Mouse (Mus musculus) v-Abl transformed pro-B cells (cell line): Measurements from ENCODE around the gene Gtse1.

Source experiments
- in situ Hi-C, 2 experiments: fragments of 400-800 bp; cut with MboI; formaldehyde crosslinking; loops; one replicate each; pipeline ENCODE4 v1.15.1; 2025; ENCODE audit not compliant: unreplicated experiment in 2 of 2

Gtse1 gene

GRCm38 (mm10) chr15:85865913-85866312 is 6.4 kb downstream of the Gtse1 start:
- in situ Hi-C loops, result loop anchor here (5.0 to 25.0 kb wide), 3 partner anchors 149 to 454 kb away; no protein-coding TSS in a partner anchor

DNA sequence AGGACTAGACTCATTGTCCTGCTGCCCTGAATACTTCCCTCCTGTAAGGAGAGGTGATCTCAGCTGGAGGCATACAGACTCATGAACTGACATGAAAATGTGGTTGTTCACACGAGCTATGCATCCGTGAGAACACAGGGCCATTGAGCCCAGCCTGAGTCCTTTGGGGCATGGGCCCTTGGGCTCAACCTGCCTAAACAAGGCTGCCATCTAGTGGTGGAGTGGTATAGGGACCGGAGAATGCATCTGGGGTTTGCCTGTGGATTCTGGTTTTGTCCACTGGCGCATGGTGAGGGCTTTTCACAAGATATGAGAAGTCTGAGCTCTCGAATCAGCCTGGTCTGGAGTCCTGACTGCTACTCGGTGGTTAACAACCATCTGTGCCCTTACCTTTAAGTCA is 8.2 kb downstream of the Gtse1 start:
- in situ Hi-C loops, result loop anchor here (5.0 to 25.0 kb wide), 3 partner anchors 150 to 455 kb away; no protein-coding TSS in a partner anchor

DNA sequence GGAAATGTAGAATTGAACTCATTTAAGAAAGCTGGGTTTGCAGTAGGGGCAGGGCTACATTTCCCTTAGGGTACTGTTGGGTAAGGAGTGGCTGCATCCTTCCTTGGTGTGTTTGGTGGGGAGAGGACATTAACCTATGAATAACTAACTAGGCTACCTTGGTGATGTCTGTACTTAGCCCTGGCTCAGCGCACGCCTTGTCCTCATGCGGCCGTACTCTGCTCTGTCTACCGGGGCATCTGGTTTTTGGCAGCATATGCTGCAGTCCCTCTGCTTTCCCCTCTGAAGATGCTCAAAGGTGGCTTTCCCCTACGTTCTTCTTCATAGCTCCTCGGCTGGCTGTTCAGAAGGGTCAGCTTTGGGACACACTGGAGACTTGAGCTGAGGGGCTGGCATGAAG is 17.8 kb downstream of the Gtse1 start:
- in situ Hi-C loops, result loop anchor here (5.0 to 10.0 kb wide), 3 partner anchors 45 to 273 kb away; partner anchors contain the start of gene Ttc38 (in 1 of the 2)

GRCm38 (mm10) chr15:85878848-85879497 is 19.4 kb downstream of the Gtse1 start, which contains the start of gene Trmu:
Gene Trmu (plus strand): TSS chr15:85879312.
- in situ Hi-C loops, result loop anchor here (5.0 to 10.0 kb wide), 3 partner anchors 47 to 274 kb away; partner anchors contain the start of gene Ttc38 (in 1 of the 2)

GRCm38 (mm10) chr15:85879498-85879895 is 20.0 kb downstream of the Gtse1 start:
- in situ Hi-C loops, result loop anchor here (5.0 to 10.0 kb wide), 3 partner anchors 47 to 275 kb away; partner anchors contain the start of gene Ttc38 (in 1 of the 2)

- in situ Hi-C loops, result loop anchor here in 1 of 2 experiments (10.0 kb wide), 1 partner anchor 329 kb away; the partner anchor contains the start of gene Tbc1d22a
These were observed 26.1 kb downstream of the Gtse1 start for GRCm38 (mm10) chr15:85885606-85886005.

DNA sequence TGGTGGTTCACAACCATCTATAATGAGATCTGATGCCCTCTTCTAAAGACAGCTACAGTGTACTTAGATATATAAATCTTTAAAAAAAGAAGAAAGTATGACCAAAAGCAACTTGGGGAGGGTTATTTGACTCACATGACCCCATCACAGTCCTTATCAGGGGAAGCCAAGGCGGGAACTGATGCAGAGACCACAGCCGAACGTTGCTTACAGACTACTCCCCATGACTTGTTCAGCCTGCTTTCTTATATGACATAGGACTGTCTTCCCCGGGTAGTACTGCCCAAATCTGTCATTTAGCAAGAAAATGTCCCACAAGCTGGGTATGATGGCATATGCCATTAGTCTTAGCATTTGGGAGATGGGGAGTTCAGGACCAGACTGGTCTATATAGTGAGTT is 29.7 kb downstream of the Gtse1 start:
- in situ Hi-C loops, result loop anchor here in 1 of 2 experiments (10.0 kb wide), 1 partner anchor 326 kb away; the partner anchor contains the start of gene Tbc1d22a

- in situ Hi-C loops, result no loop called here
These were observed 32.4 kb downstream of the Gtse1 start for GRCm38 (mm10) chr15:85891971-85892370.

GRCm38 (mm10) chr15:85892498-85893118 is 33.1 kb downstream of the Gtse1 start:
- in situ Hi-C loops, result no loop called here

- in situ Hi-C loops, result no loop called here
These were observed 34.3 kb downstream of the Gtse1 start for GRCm38 (mm10) chr15:85893871-85894270.

- in situ Hi-C loops, result no loop called here
These were observed 36.7 kb downstream of the Gtse1 start for GRCm38 (mm10) chr15:85896284-85896683.

- in situ Hi-C loops, result no loop called here
These were observed 37.6 kb downstream of the Gtse1 start for GRCm38 (mm10) chr15:85897113-85897512.

DNA sequence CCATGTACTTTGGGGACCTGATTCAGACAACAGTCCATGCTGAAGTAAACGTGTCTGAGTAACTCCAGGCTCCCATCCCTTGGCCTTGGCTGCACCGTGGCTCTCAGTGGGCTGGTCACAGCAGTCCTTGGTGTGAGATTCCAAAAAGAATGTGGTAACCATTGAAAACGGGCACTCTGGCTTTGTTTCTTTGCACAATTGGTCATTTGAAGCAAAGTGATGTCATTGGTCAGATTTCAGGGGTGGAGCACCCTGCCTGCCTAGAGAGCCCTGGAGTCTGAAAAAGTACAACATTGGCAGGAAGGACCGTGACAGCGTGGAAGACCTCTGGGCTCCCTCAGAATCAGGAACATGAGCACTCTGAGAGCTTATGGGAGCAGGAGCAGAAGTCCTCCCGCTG is 39.9 kb downstream of the Gtse1 start:
- in situ Hi-C loops, result no loop called here

DNA sequence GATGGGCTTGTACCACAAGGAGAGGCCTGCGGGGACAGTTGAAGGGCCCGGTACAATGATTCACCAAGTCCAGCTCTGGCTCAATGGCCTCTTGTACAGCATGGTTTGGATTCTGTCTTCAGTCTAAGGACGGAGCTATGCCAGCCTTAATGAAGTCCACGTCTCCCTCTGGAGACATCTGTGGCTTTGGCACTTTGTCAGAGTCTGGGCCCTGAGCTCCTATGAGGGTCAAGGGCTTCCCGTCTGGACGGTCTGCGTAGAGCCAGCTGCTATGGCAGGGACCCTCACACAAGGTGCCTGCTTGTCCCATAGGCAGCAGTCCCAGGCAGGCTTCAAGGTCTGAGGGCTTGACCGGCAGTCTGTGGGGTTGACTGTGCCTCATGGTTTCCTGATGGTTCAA is 40.8 kb downstream of the Gtse1 start:
- in situ Hi-C loops, result no loop called here

- in situ Hi-C loops, result no loop called here
These were observed 41.3 kb downstream of the Gtse1 start for GRCm38 (mm10) chr15:85900801-85901200.

DNA sequence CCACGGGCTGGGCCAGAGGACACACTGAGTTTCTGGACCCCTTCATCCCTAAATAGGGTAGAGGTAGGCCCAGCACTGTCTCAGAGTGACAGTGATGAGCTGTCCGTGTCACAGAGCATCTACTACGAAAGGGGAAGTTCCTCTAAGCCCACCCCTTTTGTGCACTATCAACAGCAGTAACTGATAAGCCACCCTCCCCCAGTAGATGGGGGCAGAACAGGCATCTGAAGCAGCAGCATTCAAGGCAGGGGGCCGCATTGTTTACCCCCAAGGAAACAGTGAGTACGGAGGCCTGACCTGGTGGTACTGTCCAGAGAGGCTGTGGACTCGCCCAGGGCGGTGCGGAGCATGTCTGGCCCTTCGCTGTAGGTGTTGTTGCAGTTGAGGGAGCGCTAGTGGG is 43.0 kb downstream of the Gtse1 start:
- in situ Hi-C loops, result no loop called here

DNA sequence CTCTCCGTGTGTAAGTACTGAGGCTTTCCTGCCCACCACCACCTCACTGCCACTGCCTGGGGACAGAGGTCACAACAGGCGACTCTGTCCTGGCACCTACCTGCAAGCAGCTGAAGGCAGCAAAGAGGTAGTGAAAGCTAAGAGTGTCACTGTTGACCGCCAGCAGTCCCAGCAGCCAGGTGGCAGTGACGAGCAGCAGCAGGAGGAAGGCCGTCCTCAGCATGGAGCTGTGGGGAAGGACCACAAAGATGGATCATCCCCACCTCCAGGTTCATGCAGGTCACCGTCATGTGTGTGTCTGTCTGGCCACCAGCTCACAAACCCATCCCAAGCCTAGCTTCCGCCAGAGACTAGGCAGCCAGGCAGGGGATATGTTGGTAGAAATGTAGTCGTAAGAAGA is 44.3 kb downstream of the Gtse1 start:
- in situ Hi-C loops, result no loop called here

DNA sequence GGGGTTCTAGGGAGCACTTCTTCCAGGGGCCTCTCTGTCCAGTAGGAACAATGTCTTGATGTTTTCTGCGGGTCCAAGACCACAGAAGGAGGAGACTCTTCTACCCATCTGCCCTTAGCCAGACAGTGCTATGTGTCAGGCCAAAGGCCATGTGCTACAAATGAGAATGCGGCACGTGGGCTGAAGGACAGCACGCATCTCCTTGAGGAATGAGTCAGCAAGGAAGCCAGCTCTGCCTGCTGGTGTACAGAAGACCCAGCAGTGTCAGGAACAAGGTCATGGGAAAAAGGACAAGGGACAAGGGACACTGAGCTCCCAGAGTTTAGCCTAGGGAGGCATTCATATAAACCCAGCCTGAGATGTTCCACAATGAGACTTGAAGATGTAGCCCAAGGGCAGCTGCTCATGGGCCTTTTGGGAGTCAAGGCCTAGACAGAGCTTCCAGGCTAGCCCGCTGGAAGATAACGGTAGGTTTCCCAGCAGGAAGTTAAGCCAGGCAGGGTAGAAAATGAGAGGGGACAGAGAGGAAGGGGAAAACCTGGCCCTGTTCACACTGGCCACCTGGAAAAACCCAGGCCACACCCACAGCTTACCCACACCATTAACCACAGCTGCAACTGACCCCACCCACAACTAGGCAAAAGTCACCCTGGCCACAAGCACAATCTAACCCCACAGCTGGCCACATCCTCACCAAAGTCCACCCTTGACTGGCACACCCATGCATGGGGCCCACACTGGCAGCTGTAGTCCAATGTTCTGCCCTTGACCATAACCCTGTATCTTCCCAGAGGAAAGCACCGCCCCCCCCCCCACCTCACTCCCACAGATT is 49.3 kb downstream of the Gtse1 start:
- in situ Hi-C loops, result no loop called here

GRCm38 (mm10) chr15:85909492-85909829 is 49.9 kb downstream of the Gtse1 start:
- in situ Hi-C loops, result no loop called here

DNA sequence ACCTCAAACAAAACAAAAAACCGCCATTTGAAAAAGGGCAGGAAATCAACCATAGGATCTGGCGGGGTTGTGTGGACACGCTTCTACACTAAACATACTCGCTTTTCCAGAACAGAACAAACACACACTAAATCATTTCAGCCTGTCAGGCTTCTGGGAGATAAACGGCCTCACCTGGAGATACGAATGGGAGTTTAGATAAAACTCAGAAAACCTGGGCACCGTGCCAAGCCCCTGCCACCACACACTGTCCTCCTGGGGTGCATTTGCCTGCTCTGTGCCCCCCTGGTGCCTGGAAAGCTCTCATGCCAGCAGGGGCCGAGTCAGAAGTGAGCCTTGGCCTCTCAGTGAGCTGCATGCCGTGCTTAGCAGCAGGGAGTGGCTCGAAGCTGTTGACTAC is 50.4 kb downstream of the Gtse1 start:
- in situ Hi-C loops, result loop anchor here (5.0 to 10.0 kb wide), 3 partner anchors 127 to 295 kb away; no protein-coding TSS in a partner anchor

DNA sequence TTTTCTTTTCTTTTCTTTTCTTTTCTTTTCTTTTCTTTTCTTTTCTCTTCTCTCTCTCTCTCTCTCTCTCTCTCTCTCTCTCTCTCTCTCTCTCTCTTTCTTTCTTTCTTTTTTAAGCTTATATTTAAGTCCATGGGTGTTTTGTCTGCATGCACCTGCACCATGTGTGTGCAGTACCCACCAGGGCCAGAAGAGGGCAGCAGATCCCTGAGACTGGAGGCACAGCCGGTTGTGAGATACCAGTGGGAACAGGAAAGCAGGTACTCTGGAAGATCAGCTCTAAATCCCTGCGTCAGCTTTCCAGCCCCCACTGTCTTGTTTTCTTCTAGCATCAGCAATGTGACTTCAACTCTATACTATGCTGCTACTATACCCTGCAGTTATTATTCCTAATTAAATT is 54.1 kb downstream of the Gtse1 start:
- in situ Hi-C loops, result loop anchor here (5.0 to 10.0 kb wide), 3 partner anchors 124 to 291 kb away; no protein-coding TSS in a partner anchor
